Mouse (Mus musculus): Measurements from ENCODE around the gene Pola1. TPM values are rescaled to one million over a fixed set of nuclear protein-coding genes. Genes with fewer than 3 reads are reported as not detected.

Pola1 gene
- polyA plus RNA-seq, 1 experiment from 2014 or later = 14.9 TPM

Other genes with a start within 250 kb of the Pola1 start
- 2.5 and 2.6 TPM in 2 replicates for gene Pcyt1b, start 22.7 kb upstream of the Pola1 start, polyA plus RNA-seq (2014; fragmentation: Nextera tagmentation; extraction: Ambion mirVana)
- 53.1 and 64.4 TPM in 2 replicates for gene Pdk3, start 200.0 kb upstream of the Pola1 start, polyA plus RNA-seq (2014; fragmentation: Nextera tagmentation; extraction: Ambion mirVana)